Mouse (Mus musculus): ENCODE data around the gene Dock10.

Dock10 gene

GRCm38 (mm10) chr1:80728183-80728582 is 30.1 kb downstream of the Dock10 start:
- no peak for DNase-seq (ENCODE audit: low read depth, low spot score)

- no peak for DNase-seq (ENCODE audit: low read depth, low spot score)
Observed at GRCm38 (mm10) chr1:80727403-80727802, 30.9 kb downstream of the Dock10 start.

DNA sequence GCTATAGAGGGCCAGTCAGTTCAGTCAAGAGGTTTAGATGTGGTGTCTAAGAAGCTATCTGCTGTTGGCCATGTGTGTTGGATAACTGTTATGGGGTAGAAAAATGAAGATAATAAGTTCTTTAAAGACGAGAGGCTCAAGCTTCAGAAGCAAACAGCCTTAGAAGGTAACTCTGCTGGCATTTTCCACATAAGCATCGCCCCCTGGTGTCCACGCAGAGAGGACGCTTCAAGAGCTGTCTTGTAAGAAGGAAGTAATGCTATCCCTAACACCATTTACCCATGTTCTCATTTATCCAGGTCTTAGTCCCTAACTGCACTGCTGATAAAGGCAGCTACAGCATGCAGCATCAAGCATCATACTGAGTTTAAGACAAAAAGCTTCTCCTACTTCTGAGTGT is 35.7 kb downstream of the Dock10 start:
- DNase-seq (ENCODE audit: low read depth, low spot score), result no peak

- no peak for DNase-seq (ENCODE audit: low read depth, low spot score)
Observed at GRCm38 (mm10) chr1:80722001-80722400, 36.3 kb downstream of the Dock10 start.

DNA sequence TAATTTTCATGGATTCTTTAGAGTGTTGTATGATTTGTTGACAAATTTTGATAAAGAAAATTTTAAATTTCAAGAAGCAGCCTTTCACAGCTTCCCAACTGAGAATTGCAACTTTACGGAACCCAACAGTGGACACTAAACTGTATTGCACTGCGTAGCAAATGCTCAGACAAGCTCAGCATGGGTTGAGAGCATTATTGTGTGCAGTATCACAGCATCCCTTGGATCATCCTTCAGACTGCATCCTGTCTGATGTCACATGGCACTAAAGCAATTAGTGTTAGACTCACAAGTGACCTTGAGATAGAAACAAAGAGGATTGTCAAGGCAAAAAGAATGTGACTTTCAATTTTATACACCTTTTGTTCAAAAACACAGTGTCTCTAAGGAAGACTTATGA is 37.1 kb downstream of the Dock10 start:
- no peak for DNase-seq (ENCODE audit: low read depth, low spot score)

GRCm38 (mm10) chr1:80720146-80720545 is 38.2 kb downstream of the Dock10 start:
- no peak for DNase-seq (ENCODE audit: low read depth, low spot score)

- no peak for DNase-seq (ENCODE audit: low read depth, low spot score)
Observed at GRCm38 (mm10) chr1:80719436-80719835, 38.9 kb downstream of the Dock10 start.

GRCm38 (mm10) chr1:80718666-80719065 is 39.7 kb downstream of the Dock10 start:
- DNase-seq (ENCODE audit: low read depth, low spot score), result no peak

GRCm38 (mm10) chr1:80715917-80716316 is 42.4 kb downstream of the Dock10 start:
- no peak for DNase-seq (ENCODE audit: low read depth, low spot score)

DNA sequence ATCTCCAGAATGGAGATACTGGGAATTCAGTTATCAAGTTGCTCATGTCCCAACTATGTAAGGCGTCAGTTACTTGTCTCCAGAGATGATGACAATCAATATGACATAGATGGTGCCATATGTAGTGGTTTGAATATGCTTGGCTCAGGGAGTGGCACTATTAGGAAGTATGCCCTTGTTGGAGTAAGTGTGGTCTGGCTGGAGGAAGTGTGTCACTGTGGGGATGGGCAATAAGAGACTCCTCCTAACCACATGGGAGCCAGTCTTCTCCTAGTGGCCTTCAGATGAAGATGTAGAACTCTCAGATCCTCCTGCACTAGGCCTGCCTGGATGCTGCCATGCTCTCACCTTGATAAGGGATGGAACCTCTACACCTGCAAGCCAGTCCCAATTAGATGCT is 44.4 kb downstream of the Dock10 start:
- DNase-seq (ENCODE audit: low read depth, low spot score), result no peak

DNA sequence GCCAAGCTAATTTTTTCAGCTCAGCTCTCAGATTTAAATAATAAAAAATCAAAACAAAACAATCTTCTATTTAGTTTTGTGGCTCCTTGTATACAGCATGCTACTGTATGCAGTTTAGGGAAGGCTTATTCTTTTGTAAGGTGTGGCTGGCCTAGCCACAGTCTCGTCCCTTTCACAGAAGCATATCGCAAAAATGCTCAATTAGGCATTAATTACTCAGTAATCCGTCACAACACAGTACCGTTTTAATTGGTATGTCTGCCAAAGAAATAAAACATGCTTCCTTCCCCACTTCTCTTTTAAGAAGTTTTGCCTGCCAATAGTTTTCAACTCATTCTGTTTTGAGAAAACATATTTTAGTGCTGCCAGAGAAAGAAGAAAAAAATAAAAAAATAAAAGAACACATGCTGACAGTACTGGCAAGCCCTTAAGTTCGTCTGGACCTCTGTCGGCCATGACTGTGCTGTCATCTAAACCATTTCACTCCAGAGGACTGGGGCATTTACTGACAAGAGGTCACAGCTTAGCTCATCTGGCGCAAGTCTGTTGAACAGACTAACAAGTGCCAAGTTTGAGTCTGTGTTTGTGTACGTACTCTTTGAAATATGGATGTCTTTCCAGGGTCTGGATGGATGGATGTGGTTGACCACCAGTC is 47.6 kb downstream of the Dock10 start:
- DNase-seq (ENCODE audit: low read depth, low spot score), result no peak

GRCm38 (mm10) chr1:80710097-80710541 is 48.2 kb downstream of the Dock10 start:
- no peak for DNase-seq (ENCODE audit: low read depth, low spot score)

DNA sequence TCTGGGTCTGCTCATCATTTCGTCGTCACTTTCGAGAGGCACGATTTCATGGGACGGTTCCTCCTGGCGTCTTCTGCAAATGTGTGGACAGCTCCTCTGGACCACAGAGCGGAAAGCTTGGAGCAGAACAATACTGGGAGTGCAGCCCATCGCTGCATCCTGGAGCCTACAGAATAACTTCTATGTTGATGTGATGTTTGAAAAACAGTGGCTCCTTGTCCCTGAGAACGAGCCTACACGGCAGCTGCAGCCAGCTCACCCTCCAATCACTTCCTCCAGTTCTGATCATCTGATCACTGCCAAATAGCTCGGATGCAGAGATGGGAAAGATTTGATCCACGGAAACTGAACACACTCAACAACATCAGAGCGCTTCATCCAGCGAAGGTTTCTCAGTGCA is 49.0 kb downstream of the Dock10 start:
- no peak for DNase-seq (ENCODE audit: low read depth, low spot score)

- no peak for DNase-seq (ENCODE audit: low read depth, low spot score)
Observed at GRCm38 (mm10) chr1:80703279-80703678, 55.0 kb downstream of the Dock10 start.

GRCm38 (mm10) chr1:80676004-80676673 is 82.2 kb downstream of the Dock10 start:
- no peak for DNase-seq (ENCODE audit: low read depth, low spot score)

DNA sequence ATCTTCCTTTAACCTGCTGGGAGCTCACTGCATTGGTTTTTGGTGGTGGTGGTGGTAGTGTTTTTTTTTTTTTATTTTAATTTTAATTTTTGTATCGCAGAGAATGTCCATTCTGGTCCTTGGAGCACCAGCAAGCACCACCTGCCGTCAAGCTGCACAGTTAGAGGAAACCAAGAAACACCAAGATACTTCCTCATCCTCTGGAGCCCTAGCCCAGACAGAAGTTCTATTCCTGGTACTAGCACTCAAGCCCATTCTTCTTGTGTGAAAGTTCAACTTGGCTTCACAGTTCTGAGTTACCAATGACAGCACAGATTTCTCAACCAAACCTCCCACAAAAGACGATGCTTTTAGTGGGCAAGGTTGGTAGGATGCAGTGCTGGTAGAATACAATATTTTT is 86.6 kb downstream of the Dock10 start:
- no peak for DNase-seq (ENCODE audit: low read depth, low spot score)

DNA sequence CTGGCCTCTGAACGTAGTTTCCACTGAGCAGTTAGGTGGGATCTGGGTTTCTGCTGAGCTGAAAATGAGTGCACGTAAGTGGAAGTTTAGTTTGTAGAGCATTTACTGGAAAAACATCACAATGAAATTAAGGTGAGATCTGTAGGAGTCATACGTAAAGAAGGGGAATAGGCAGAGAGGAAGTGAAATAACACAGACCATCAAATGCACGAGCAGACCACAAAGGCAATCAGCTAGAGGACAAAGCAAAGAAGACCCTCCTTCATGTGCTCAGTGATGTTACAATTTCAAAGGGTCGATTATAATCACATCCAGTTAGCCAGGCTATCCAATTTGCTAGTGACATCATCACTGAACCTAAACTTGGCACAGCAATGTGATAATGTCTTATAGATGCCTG is 87.3 kb downstream of the Dock10 start:
- DNase-seq (ENCODE audit: low read depth, low spot score), result no peak

GRCm38 (mm10) chr1:80670387-80670786 is 87.9 kb downstream of the Dock10 start:
- DNase-seq (ENCODE audit: low read depth, low spot score), result no peak

- no peak for DNase-seq (ENCODE audit: low read depth, low spot score)
Observed at GRCm38 (mm10) chr1:80665761-80666160, 92.6 kb downstream of the Dock10 start.

- DNase-seq (ENCODE audit: low read depth, low spot score), result no peak
Observed at GRCm38 (mm10) chr1:80665161-80665560, 93.2 kb downstream of the Dock10 start.

DNA sequence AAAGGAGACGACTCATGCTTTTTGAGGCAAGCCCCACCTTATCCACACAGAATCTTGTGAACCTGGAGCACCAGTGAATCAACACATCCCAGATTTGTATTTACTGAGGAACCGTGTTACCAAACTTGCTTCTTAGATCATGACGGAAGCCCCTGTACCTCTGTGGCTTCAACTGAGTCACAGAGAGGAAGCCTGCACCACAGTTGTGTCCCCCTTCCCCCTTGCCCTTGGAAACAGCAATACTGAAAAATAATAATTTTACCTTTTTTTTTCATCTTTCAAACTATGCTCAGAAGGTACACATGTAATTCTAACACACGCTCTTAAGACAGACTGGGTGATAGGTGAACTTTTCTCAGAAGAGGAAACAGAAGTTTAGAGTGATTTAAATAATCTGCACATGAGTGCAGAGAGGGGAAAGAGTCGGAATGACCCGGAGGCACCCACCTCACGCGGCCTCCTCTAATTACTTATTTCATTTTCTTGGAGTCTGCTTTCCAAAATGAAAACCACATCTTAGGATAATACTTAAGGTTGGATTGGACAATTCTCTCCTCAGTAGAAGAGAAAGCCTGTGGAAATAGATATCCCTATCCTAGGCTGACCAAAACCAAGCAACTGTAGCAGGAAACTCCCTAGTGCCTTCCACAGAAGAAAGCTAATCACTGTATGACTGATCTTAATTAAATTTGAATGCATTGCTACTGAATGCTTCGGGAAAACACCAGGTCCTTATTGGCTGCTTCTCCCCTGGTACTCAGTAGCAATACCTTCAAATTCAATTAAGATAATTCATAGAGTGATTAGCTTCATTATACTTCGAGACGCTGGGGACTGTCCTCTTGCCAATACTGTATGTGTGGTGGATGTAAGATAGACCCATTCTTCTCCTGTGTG is 96.6 kb downstream of the Dock10 start:
- DNase-seq (ENCODE audit: low read depth, low spot score), result no peak

DNA sequence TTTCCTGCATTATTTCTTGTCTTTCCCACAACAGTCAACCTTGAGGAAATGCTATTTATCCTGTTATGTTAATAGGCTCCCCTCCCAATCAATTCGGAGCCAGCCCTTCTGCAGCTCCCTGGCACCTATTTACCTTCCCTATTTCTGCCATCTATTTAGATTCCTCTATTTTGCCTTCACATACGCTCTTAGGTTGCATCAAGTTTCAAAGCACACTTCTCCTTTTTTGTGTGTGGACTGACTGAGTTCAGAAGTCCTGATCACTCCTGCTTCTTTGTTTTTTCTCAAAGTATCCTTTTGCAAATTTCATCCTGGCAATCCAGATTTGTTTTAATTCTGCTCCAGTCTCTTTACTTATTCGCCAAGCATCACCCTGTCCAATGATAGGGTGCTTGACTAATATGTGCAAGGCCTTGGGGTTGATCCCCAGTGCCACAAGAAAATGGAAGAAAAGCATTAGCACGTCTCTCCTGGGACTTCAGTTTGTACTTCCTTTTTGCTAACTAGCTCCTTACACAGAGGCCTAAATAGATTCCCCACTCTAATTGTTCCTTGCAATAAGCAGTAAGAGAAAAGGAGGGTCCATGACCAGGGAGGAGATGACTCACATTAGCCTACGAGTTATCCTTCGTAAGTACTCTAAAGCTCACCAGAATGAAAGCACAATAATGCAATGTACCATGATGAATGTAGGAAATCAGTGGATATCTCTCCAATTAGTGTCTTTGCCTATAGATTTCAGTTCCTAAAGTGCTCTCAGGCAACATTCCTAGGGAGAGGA is 98.7 kb downstream of the Dock10 start:
- DNase-seq (ENCODE audit: low read depth, low spot score), result no peak
